Mouse (Mus musculus): ENCODE results near the gene Zfp759. TPM values are rescaled to one million over a fixed set of nuclear protein-coding genes. Genes with fewer than 3 reads are reported as not detected.
"Not testable (repeated sequence)": the region's sequence is repeated elsewhere in the genome, so short reads cannot be mapped to it uniquely, and the experiment has no call there.

Gene Zfp759
- polyA plus RNA-seq, 1 experiment from 2014 or later, result 1.9 TPM

- no peaks in the 10 kb centered on the region for H3K4me1 ChIP-seq (replicated peaks; ENCODE audit: insufficient read depth, low read length)
- no peaks in the 10 kb centered on the region for H3K9me3 ChIP-seq (replicated peaks; ENCODE audit: low read length)
- WGBS, result 90% methylated on average over 1 of the region's 1 CpGs
- ATAC-seq (replicated peaks; ENCODE audit: low FRiP score, low read depth), result no peak
- no peak overlapping the region for H3K27ac ChIP-seq
- no peaks in the 10 kb centered on the region for H3K27me3 ChIP-seq (ENCODE audit: insufficient read depth, low read length)
- H3K36me3 ChIP-seq (ENCODE audit: insufficient read depth, low read length), result no peaks in the 10 kb centered on the region
- H3K4me3 ChIP-seq (replicated peaks; ENCODE audit: low read depth, low read length), result no peak overlapping the region
- H3K4me2 ChIP-seq (ENCODE audit: low read length), result no peak overlapping the region
- no peak for TF ChIP-seq CTCF (IDR thresholded peaks at IDR 0.05; ENCODE audit: low read depth)
- DNase-seq (ENCODE audit: low spot score), result no peak
- H3K9ac ChIP-seq (ENCODE audit: low read depth, low read length), result no peak overlapping the region
Measured at GRCm38 (mm10) chr13:67124460-67124859, 3.0 kb downstream of the Zfp759 start.

- H3K4me1 ChIP-seq (replicated peaks; ENCODE audit: insufficient read depth, low read length); H3K9me3 ChIP-seq (replicated peaks; ENCODE audit: low read length); H3K27ac ChIP-seq; DNase-seq (ENCODE audit: low spot score); H3K4me3 ChIP-seq (replicated peaks; ENCODE audit: low read depth, low read length); H3K9ac ChIP-seq (ENCODE audit: low read depth, low read length); ATAC-seq (replicated peaks; ENCODE audit: low FRiP score, low read depth); H3K27me3 ChIP-seq (ENCODE audit: insufficient read depth, low read length); H3K36me3 ChIP-seq (ENCODE audit: insufficient read depth, low read length): not testable (repeated sequence)
- WGBS, result 84% methylated on average over 10 of the region's 10 CpGs
- 0 out of 2 replicates have a peak overlapping the region, but pooled peaks have one; percentile 60 for H3K4me2 ChIP-seq (ENCODE audit: low read length)
Measured at GRCm38 (mm10) chr13:67127507-67127906, 6.0 kb downstream of the Zfp759 start.

DNA sequence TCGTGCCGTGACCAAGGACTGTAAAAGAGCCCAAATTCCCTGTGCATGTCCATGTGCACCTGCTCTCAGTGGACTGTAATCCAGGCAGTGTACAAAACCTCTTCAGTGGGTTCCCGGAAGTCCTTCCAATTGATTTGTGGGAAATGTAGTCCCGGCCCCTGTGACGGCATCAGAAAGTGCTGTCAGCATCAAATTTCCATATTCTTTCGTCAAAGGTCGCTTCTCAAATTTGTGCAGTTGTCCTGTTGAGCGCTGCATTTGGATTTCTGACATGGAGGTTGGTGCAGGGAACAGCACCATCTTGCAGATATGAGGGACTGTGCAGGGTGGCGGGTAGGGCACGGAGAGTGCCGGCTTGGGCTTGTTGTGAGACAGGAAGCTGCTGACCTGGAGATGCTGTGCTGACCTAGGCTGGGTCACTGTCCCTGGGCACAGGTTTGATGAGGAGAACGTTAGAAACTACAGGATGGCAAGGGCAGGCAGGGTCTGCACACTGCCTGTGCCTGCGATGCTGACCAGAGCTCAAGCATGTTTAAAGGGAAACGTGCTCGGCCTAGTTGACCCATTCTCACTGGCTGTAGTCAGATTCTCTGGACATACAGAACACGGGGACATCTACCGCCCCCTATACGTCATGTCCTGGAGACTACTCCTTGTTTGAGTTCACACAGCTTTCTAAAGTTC lies 6.7 kb downstream of the Zfp759 start:
- Histone ChIP-seq H3K27ac (no peak overlapping the region), H3K4me1 (replicated peaks; ENCODE audit: insufficient read depth, low read length) (no peaks in the 10 kb centered on the region), H3K9ac (ENCODE audit: low read depth, low read length) (peak overlapping the region; percentile 49), H3K4me3 (replicated peaks; ENCODE audit: low read depth, low read length) (peak overlapping the region; percentile 48), H3K9me3 (replicated peaks; ENCODE audit: low read length) (no peaks in the 10 kb centered on the region), H3K36me3 (ENCODE audit: insufficient read depth, low read length) (no peaks in the 10 kb centered on the region), H3K27me3 (ENCODE audit: insufficient read depth, low read length) (no peaks in the 10 kb centered on the region), H3K4me2 (ENCODE audit: low read length) (peak overlapping the region; percentile 60)
- peak; percentile 97 for ATAC-seq (replicated peaks; ENCODE audit: low FRiP score, low read depth)
- peak; percentile 92 for DNase-seq (ENCODE audit: low spot score)
- TF ChIP-seq CTCF (IDR thresholded peaks at IDR 0.05; ENCODE audit: low read depth), result peak; percentile 51
- 1% methylated on average over 18 of the region's 18 CpGs for WGBS

DNA sequence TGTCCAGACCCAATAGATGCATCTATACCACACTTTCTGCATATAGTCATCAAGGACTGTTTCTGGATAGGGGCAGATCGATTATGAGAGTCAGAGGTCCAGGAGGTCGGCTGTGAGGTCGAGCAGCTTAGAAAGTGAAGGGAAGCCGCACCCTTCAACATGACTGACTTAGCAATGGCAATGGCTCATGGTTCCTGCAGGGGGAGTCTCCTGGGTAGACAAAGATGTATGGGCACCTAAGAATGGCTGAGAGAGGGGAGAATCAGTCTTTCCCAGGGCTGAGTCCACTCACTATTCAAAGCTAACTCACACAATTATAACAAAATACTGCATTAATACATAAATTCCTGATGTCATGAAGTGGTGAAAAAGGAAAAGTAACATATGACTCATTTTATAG lies 44.7 kb downstream of the Zfp759 start:
- 0 out of 2 replicates have a peak, but pooled peaks have one; percentile 4 for TF ChIP-seq CTCF (IDR thresholded peaks at IDR 0.05; ENCODE audit: low read depth)
- not testable (repeated sequence) for H3K36me3 ChIP-seq (ENCODE audit: insufficient read depth, low read length); H3K4me2 ChIP-seq (ENCODE audit: low read length); H3K4me1 ChIP-seq (replicated peaks; ENCODE audit: insufficient read depth, low read length); H3K4me3 ChIP-seq (replicated peaks; ENCODE audit: low read depth, low read length); ATAC-seq (replicated peaks; ENCODE audit: low FRiP score, low read depth); H3K9me3 ChIP-seq (replicated peaks; ENCODE audit: low read length); H3K27ac ChIP-seq; DNase-seq (ENCODE audit: low spot score); H3K9ac ChIP-seq (ENCODE audit: low read depth, low read length); H3K27me3 ChIP-seq (ENCODE audit: insufficient read depth, low read length)
- 55% methylated on average over 4 of the region's 4 CpGs for WGBS

GRCm38 (mm10) chr13:67172991-67173722 lies 51.7 kb downstream of the Zfp759 start, which contains the start of gene Rsl1:
Gene Rsl1 (plus strand): TSS chr13:67173182.
- WGBS, result under 1% methylated on average over 17 of the region's 17 CpGs
- Histone ChIP-seq H3K4me3 (replicated peaks; ENCODE audit: low read depth, low read length) (peak within 1 kb of the TSS; percentile 52), H3K9ac (ENCODE audit: low read depth, low read length) (peak within 1 kb of the TSS; percentile 58), H3K27ac (peak within 1 kb of the TSS; percentile 64; the same call in 1 of the 2 replicates), H3K4me2 (ENCODE audit: low read length) (peak within 1 kb of the TSS; percentile 62)
- H3K27me3 ChIP-seq (ENCODE audit: insufficient read depth, low read length); H3K36me3 ChIP-seq (ENCODE audit: insufficient read depth, low read length); H3K9me3 ChIP-seq (replicated peaks; ENCODE audit: low read length); H3K4me1 ChIP-seq (replicated peaks; ENCODE audit: insufficient read depth, low read length): not testable (repeated sequence)
- TF ChIP-seq CTCF (IDR thresholded peaks at IDR 0.05; ENCODE audit: low read depth), result 0 out of 2 replicates have a peak, but pooled peaks have one; percentile 5
- DNase-seq (ENCODE audit: low spot score), result peak; percentile 81
- peak; percentile 95 for ATAC-seq (replicated peaks; ENCODE audit: low FRiP score, low read depth)

DNA sequence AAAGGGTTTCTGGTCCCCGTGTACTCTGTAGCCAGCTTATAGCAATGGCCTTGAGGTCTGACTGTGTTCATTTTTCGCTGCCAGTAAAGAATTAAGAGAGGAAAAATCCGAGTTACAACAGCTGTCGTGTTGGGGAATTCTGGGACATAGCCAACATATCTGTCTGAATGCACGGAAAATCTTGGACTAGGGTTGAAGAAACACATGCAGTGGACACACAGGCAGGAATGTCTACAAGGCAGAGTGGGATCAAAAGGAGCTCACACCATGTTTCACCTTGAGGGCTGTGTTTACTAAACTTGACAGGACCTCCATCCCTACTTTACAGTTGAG lies 52.2 kb downstream of the Zfp759 start:
- no peaks in the 10 kb centered on the region for H3K27me3 ChIP-seq (ENCODE audit: insufficient read depth, low read length)

More for the DNA sequence above, 52.2 kb downstream of the Zfp759 start:
- 22% methylated on average over 5 of the region's 5 CpGs for WGBS
- no peaks in the 10 kb centered on the region for H3K9me3 ChIP-seq (replicated peaks; ENCODE audit: low read length)
- no peak overlapping the region for H3K27ac ChIP-seq
- DNase-seq (ENCODE audit: low spot score) (peak; percentile 78), ATAC-seq (replicated peaks; ENCODE audit: low FRiP score, low read depth) (peak; percentile 11; the same call in 1 of the 2 replicates)
- peak overlapping the region; percentile 62 for H3K4me2 ChIP-seq (ENCODE audit: low read length)
- no peak for TF ChIP-seq CTCF (IDR thresholded peaks at IDR 0.05; ENCODE audit: low read depth)
- 0 out of 2 replicates have a peak, but pooled peaks cover 4% of the 10 kb centered on the region for H3K4me1 ChIP-seq (replicated peaks; ENCODE audit: insufficient read depth, low read length)
- H3K4me3 ChIP-seq (replicated peaks; ENCODE audit: low read depth, low read length), result peak overlapping the region; percentile 52
- no peaks in the 10 kb centered on the region for H3K36me3 ChIP-seq (ENCODE audit: insufficient read depth, low read length)
- H3K9ac ChIP-seq (ENCODE audit: low read depth, low read length), result peak overlapping the region; percentile 58; the same call in 1 of the 2 replicates

Other genes with a start within 250 kb of the Zfp759 start
- gene Gm10767, start 216.7 kb upstream of the Zfp759 start, polyA plus RNA-seq (2015; fragmentation: Nextera tagmentation; extraction: Ambion mirVana), result 2.0 and 2.1 TPM in 2 replicates
- gene Zfp712, start 60.5 kb upstream of the Zfp759 start, polyA plus RNA-seq (2015; fragmentation: Nextera tagmentation; extraction: Ambion mirVana), result 2.7 and 2.9 TPM in 2 replicates
- gene Zfp708, start 23.7 kb upstream of the Zfp759 start, polyA plus RNA-seq (2015; fragmentation: Nextera tagmentation; extraction: Ambion mirVana), result 6.0 and 6.4 TPM in 2 replicates
- 2.5 and 3.1 TPM in 2 replicates for gene Gm28557, start 13.1 kb upstream of the Zfp759 start, polyA plus RNA-seq (2015; fragmentation: Nextera tagmentation; extraction: Ambion mirVana)
- gene Rslcan18, start 5.4 kb upstream of the Zfp759 start, polyA plus RNA-seq (2015; fragmentation: Nextera tagmentation; extraction: Ambion mirVana), result 0.05 and 0.10 TPM in 2 replicates
- 7.1 and 7.3 TPM in 2 replicates for gene Rsl1, start 51.5 kb downstream of the Zfp759 start, polyA plus RNA-seq (2015; fragmentation: Nextera tagmentation; extraction: Ambion mirVana)
- 1.9 and 2.6 TPM in 2 replicates for gene Zfp455, start 72.8 kb downstream of the Zfp759 start, polyA plus RNA-seq (2015; fragmentation: Nextera tagmentation; extraction: Ambion mirVana)
- gene Zfp458, start 156.8 kb downstream of the Zfp759 start, polyA plus RNA-seq (2015; fragmentation: Nextera tagmentation; extraction: Ambion mirVana), result 1.8 and 1.9 TPM in 2 replicates
- 1.1 and 1.2 TPM in 2 replicates for gene Zfp457, start 184.8 kb downstream of the Zfp759 start, polyA plus RNA-seq (2015; fragmentation: Nextera tagmentation; extraction: Ambion mirVana)
- 2.2 and 2.4 TPM in 2 replicates for gene Zfp595, start 210.9 kb downstream of the Zfp759 start, polyA plus RNA-seq (2015; fragmentation: Nextera tagmentation; extraction: Ambion mirVana)
- 0.36 and 0.37 TPM in 2 replicates for gene Gm28044, start 238.9 kb downstream of the Zfp759 start, polyA plus RNA-seq (2015; fragmentation: Nextera tagmentation; extraction: Ambion mirVana)
- gene Zfp953, start 238.9 kb downstream of the Zfp759 start, polyA plus RNA-seq (2015; fragmentation: Nextera tagmentation; extraction: Ambion mirVana), result 1.1 and 1.3 TPM in 2 replicates

Measured in kidney, postnatal 0 days (tissue).